Mouse (Mus musculus) CD4-positive, CD25-positive, alpha-beta regulatory T cell, adult 2 months (primary cell): ENCODE measurements around the gene Gch1.
A peak's percentile ranks its signal among the peaks of the same experiment; 100 is the strongest.
"Not testable (repeated sequence)": the region's sequence is repeated elsewhere in the genome, so short reads cannot be mapped to it uniquely, and the experiment has no call there.

Experiments
- DNase-seq: peaks from one replicate; pipeline ENCODE4 v3.0.0-alpha.2; 2012; ENCODE audit warnings: low read depth, low spot score

The Gch1 gene

GRCm38 (mm10) chr14:47165741-47166140, 23.5 kb downstream of the Gch1 start:
- no peak for DNase-seq

- DNase-seq, result no peak
Measured at GRCm38 (mm10) chr14:47165117-47165516, 24.1 kb downstream of the Gch1 start.

- peak; percentile 26 for DNase-seq
Measured at GRCm38 (mm10) chr14:47161921-47162427, 27.2 kb downstream of the Gch1 start.

DNA sequence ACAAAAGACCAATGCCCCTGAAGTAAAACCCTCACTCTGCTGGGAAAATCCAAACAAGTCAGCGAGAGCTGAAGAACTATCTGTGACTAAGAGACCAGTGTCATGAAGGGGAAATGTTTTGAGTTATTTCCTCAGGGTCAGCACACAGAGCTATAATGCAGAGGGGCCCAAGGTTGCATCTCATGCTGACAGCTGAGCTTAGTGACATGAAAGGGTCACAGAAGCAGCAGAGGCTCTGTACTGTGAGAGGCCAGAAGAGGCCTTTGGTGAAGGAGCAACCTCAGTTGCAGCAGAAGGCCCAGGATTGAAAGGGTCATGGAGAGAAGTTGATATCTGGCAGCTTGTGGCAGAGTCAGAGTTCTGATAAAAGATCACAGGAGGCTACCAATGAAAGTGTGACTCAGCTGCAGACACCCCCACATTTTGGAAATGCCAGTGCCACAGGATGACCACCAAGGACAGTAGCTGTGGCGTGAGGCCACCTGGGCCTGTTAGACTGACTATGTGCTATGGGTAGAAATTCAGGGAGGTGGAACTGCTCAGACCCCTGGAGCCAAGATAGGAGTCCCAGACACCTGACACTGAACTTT, 29.1 kb downstream of the Gch1 start:
- DNase-seq, result no peak

GRCm38 (mm10) chr14:47154303-47154702, 34.9 kb downstream of the Gch1 start:
- no peak for DNase-seq

- no peak for DNase-seq
Measured at GRCm38 (mm10) chr14:47151306-47151705, 37.9 kb downstream of the Gch1 start.

DNA sequence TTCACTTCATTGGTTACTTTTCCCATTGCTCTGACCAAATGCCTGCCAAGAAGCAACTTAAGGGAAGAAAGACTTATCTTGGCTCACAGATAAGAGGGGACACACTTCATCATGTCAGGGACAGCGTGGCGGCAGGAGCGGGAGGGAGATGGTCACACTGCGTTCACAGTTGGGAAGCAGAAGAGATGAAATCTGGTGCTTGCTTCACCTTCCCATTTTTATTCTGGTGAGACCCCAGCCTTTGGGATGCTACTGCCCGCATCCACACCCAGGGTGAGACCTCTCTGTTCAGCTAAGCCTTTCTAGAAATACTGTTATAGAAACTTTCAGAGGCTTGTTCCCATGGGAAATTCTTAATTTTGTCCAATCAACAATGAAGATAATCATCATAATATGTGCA, 44.9 kb downstream of the Gch1 start:
- no peak for DNase-seq

DNA sequence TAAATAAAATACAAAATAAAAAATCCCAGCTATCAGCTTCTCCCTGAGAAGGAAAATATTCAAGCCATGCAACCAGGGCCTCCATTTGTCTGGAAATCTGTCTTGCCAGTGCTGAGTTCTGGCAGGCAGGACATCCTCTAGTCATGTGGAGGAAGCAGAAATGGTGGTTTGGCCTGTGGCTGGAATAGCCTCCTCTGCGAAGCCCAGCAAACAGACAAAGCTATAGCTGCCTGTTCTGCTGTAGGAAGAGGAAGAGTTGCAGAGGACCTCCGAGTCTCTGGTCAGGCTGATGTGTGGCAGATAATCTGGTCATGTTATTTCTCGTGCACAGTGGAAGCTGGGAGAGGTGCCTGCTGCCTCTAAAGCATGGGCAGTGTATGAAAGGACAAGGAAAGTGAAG, 50.4 kb downstream of the Gch1 start:
- DNase-seq, result no peak

GRCm38 (mm10) chr14:47136637-47137036, 52.6 kb downstream of the Gch1 start:
- no peak for DNase-seq

- DNase-seq, result no peak
Measured at GRCm38 (mm10) chr14:47133948-47134347, 55.3 kb downstream of the Gch1 start.

- no peak for DNase-seq
Measured at GRCm38 (mm10) chr14:47127987-47128386, 61.2 kb downstream of the Gch1 start.

- DNase-seq, result no peak
Measured at GRCm38 (mm10) chr14:47117522-47117921, 71.7 kb downstream of the Gch1 start.

DNA sequence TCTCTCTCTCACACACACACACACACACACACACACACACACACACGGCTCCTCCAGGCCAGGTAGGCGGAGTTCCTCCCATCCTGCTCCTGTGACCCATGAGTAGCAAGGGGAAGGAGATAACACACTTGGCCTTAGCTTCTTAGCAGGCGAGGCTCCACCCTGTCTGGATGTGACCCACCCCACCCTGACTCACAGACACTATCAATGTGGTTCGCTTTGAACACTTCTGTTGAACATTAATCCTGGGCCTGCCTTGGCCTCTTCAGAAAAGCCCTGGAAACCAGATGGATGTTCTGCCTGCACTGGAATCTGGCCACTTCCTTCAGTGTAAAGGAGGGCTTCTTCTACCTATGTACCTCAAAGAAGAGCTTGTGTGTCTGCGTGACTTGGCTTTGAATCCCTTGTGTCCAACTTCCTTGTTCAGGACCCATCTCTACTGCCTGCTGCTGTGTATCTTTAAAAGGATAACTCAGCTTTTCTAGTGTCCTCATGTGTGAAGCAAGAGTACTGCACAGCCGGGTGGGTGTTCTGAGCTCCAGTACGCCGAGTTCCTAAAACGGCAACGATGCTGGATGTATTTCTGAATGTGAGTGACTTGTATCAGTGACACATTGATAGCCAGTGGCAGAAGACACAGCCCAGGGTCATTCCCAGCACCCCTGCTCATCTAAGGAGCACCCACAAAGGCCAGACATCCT, 73.0 kb downstream of the Gch1 start:
- no peak for DNase-seq

DNA sequence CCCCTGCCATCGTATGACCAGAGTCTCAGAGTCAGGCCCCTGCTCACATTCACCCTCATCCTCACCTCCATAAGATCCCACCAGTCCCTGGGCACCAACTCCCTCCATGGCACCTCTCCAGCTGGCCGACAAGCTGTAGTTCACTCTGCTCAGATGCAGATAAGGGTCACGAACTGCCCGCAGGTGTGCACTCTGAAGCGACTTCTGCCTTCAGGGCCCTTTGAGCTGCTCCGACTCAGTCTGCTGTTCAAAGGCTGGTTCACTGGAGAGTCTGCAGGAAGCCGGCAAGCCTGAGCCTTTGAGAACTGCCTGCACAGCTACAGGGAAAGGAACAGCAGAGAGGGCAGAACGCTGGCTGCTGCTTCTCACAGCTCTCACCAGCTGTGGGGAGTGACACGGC, 74.1 kb downstream of the Gch1 start:
- no peak for DNase-seq

GRCm38 (mm10) chr14:47111341-47111740, 77.9 kb downstream of the Gch1 start:
- DNase-seq, result no peak

DNA sequence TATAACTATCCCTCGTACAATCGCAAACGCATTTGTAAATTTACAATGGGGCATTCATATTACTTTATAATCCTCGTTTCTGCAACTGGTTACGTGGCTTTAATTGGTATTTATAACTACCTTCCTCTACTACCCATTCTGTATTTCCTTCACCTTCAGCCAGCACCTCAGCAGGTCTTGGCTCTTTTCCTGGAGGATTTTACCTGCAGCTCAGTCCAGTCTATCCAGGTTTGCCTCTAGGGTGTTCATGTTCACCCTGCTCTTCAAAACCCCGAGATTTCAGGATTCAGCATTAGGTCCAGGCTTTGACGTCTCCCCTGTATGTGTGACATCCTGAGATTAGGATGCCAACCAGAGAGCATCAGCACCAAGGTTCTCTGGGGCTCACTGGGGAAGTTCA, 78.8 kb downstream of the Gch1 start:
- not testable (repeated sequence) for DNase-seq

DNA sequence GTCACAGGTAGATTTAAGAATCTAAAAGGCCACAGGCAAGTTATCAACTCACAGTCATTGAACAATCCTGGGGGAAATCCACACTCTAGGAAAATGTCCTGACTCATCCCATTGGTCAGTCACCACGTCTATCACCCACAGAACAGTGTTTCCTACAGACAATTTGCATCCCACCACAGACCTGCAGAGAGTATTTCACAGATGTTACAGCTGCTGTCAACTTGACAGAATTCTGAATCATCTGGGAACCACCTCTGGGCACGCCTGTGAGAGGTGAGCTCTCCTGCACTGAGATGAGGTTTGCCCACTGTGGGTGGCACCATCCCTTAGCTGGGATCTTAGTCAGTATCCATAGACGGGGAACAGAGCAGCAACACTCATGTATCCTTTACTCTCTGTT, 81.8 kb downstream of the Gch1 start:
- DNase-seq, result no peak

DNA sequence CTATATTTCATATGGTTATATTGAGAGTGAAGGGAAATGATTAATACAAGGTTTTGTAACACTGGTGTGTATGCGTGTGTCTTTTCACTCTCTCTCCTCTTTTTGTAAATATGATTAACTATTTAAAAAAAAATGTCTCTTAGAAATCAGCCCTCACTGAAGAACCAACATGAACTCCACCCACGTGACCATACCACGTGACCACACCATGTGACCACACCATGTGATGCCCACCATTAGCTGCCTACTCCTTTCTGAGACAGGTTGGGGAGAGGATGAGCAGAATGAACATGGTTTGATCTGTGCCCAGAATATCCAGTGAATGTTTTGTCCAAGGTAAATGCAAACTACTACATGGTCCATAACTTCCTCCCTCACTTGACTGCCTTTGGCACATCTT, 83.5 kb downstream of the Gch1 start:
- DNase-seq, result peak; percentile 26

GRCm38 (mm10) chr14:47105174-47105557, 84.0 kb downstream of the Gch1 start:
- peak; percentile 14 for DNase-seq

- peak; percentile 72 for DNase-seq
Measured at GRCm38 (mm10) chr14:47104246-47105173, 84.7 kb downstream of the Gch1 start.
